Mouse (Mus musculus) embryonic facial prominence, embryonic 13.5 days (tissue): ENCODE measurements at regions not wholly inside any gene's neighbourhood (a gene's known extent, or its start where the extent isn't known, plus 50 kb on each side); places are given as distances from the start of the nearest gene placed in this dataset.

Source experiments
- ATAC-seq: fragments of 200-750 bp; cut with Nextera tagmentation; 2 replicates; pipeline ENCODE4 v1.8.0; 2017; ENCODE audit warnings: low read depth; ENCODE audit not compliant: insufficient number of reproducible peaks, insufficient read depth, low FRiP score, low TSS enrichment
- H3K27ac ChIP-seq: fragments of 300-500 bp; sonication (generic); 2 replicates; pipeline ENCODE4 v1.5.1; 2015; ENCODE audit warnings: moderate library complexity, mild to moderate bottlenecking, inconsistent platforms
- H3K27me3 ChIP-seq: fragments of 300-500 bp; sonication (generic); 2 replicates; pipeline ENCODE4 v1.6.1; 2015; ENCODE audit warnings: mild to moderate bottlenecking, inconsistent platforms
- H3K36me3 ChIP-seq: fragments of 300-500 bp; sonication (generic); 2 replicates; pipeline ENCODE4 v1.6.1; 2015; ENCODE audit warnings: mild to moderate bottlenecking, inconsistent platforms
- H3K4me1 ChIP-seq: fragments of 300-500 bp; sonication (generic); 2 replicates; pipeline ENCODE4 v1.6.1; 2015; ENCODE audit warnings: inconsistent platforms
- H3K4me2 ChIP-seq: fragments of 300-500 bp; sonication (generic); 2 replicates; pipeline ENCODE4 v1.6.1; 2015; ENCODE audit warnings: moderate library complexity, mild to moderate bottlenecking, inconsistent platforms
- H3K4me3 ChIP-seq: fragments of 300-500 bp; sonication (generic); 2 replicates; pipeline ENCODE4 v1.5.1; 2015; ENCODE audit warnings: mild to moderate bottlenecking, inconsistent platforms
- H3K9ac ChIP-seq: fragments of 300-500 bp; sonication (generic); 2 replicates; pipeline ENCODE4 v1.6.1; 2015; ENCODE audit warnings: mild to moderate bottlenecking, inconsistent platforms
- H3K9me3 ChIP-seq: fragments of 300-500 bp; sonication (generic); 2 replicates; pipeline ENCODE4 v1.6.1; 2016; ENCODE audit warnings: inconsistent platforms
- WGBS: fragments of 180-500 bp; shearing (Covaris S2); methylation state at CpG from one replicate; pipeline ENCODE4 v1.1.7; 2015; ENCODE audit warnings: mixed read lengths; 5-methylcytosine and 5-hydroxymethylcytosine counted together

- H3K27me3 ChIP-seq, result no peaks in the 10 kb centered on the region
These were observed 110.9 kb downstream of the Cenpc1 start for GRCm38 (mm10) chr5:85954526-85954925.

GRCm38 (mm10) chr5:85936667-85937314, 128.6 kb downstream of the Cenpc1 start:
- H3K4me3 ChIP-seq, result no peak overlapping the region
- 42% methylated on average over 8 of the region's 8 CpGs for WGBS
- H3K36me3 ChIP-seq, result no peaks in the 10 kb centered on the region
- H3K27me3 ChIP-seq, result no peaks in the 10 kb centered on the region
- H3K9me3 ChIP-seq, result no peaks in the 10 kb centered on the region
- H3K4me2 ChIP-seq, result no peak overlapping the region
- H3K27ac ChIP-seq, result no peak overlapping the region
- no peak for ATAC-seq
- H3K4me1 ChIP-seq, result no peaks in the 10 kb centered on the region
- H3K9ac ChIP-seq, result no peak overlapping the region

More at GRCm38 (mm10) chr5:85954526-85954925, 110.9 kb downstream of the Cenpc1 start:
- no peaks in the 10 kb centered on the region for H3K9me3 ChIP-seq
- no peak overlapping the region for H3K4me3 ChIP-seq
- H3K4me2 ChIP-seq, result no peak overlapping the region
- H3K27ac ChIP-seq, result no peak overlapping the region
- ATAC-seq, result no peak
- H3K36me3 ChIP-seq, result no peaks in the 10 kb centered on the region
- no peak overlapping the region for H3K9ac ChIP-seq
- H3K4me1 ChIP-seq, result no peaks in the 10 kb centered on the region

DNA sequence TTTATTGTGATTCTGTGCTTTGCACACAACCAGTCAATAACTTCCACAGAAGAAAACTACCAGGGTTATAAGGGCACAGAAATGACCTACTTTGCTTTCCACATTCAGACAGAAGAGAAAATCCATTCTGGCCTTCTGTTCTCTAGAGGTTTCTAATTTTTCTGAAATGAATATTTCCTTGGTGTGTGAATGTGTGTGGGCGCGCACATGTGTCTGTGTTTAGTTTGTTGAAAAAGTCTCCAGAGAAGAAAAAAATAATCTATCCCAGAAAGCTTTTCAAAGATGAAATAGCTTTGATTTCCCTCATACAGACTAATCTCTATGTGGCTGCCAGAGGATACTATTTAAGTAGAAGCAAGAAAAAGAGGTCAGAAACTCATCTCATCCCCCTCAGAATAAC, 147.1 kb downstream of the Cenpc1 start:
- Histone ChIP-seq H3K36me3 (no peaks in the 10 kb centered on the region), H3K4me3 (no peak overlapping the region), H3K9me3 (no peaks in the 10 kb centered on the region), H3K4me2 (no peak overlapping the region), H3K9ac (no peak overlapping the region), H3K4me1 (no peaks in the 10 kb centered on the region), H3K27me3 (no peaks in the 10 kb centered on the region), H3K27ac (no peak overlapping the region)
- ATAC-seq, result no peak
- WGBS, result 88% methylated on average over 2 of the region's 2 CpGs

DNA sequence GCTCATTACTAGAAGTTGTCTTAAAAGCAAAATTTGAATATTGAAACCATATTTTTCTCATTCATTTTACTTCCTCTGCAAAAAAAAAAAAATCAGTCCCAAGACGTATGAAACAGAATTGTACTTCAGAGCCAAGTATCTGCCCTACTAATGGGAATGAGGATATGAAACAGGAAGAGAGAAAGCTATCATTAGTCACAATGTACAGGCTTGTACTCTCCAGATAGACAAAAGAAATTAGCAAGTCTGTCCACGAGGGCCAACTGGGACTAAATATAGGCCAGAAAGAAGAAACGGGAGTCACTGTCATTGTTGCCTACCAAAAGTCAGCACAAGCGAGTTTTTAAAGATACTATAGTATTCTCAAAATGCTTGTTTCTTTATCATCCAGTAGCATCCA, 150.4 kb downstream of the Cenpc1 start:
- Histone ChIP-seq H3K27ac (no peak overlapping the region), H3K4me1 (no peaks in the 10 kb centered on the region), H3K27me3 (no peaks in the 10 kb centered on the region), H3K4me2 (no peak overlapping the region), H3K9ac (no peak overlapping the region), H3K36me3 (no peaks in the 10 kb centered on the region), H3K9me3 (no peaks in the 10 kb centered on the region), H3K4me3 (no peak overlapping the region)
- WGBS, result 67% methylated on average over 4 of the region's 4 CpGs
- ATAC-seq, result no peak

DNA sequence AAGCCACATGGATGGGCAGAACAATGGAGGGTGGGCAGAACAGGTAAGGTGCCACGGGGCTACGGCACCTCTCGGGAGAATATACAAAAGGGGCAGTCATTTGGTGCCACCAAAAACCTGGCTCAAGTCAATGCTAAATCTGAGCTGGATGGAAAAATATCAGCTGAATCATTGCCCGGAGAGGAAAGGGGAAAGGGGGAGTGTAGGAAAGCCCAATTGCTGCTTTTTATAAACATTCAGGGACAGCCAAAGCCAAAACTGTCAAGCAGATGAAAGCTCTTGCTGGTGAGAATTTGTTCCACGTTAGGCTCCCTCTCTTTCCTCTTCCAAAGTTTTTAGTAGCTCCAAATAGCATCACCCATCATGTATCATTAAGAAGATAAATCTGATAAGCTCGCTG, 168.9 kb downstream of the Cenpc1 start:
- H3K9ac ChIP-seq, result no peak overlapping the region

DNA sequence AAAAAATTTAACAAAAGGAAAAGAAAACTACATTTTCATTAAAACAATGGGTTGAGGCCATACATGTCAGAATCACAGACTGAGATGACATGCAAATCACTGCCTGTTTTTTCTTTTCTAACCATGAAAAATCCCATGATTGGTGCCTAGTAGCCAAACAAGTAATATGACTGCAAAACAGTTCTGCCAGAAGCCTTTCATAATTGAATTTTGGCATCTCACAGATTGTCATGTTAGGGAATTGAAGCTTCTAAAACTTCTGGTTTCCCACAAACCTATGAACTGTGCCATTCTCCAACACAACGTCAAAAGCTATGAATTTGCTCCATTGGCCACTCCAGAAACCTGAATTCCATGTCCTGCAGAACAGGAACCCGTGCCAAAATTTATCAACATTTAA, 169.6 kb downstream of the Cenpc1 start:
- H3K4me2 ChIP-seq, result no peak overlapping the region
- no peaks in the 10 kb centered on the region for H3K36me3 ChIP-seq
- 73% methylated on average over 2 of the region's 2 CpGs for WGBS
- H3K27ac ChIP-seq, result no peak overlapping the region
- no peaks in the 10 kb centered on the region for H3K27me3 ChIP-seq
- H3K9ac ChIP-seq, result no peak overlapping the region
- H3K4me1 ChIP-seq, result no peaks in the 10 kb centered on the region
- H3K9me3 ChIP-seq, result no peaks in the 10 kb centered on the region
- no peak for ATAC-seq
- H3K4me3 ChIP-seq, result no peak overlapping the region

More for the DNA sequence above, 168.9 kb downstream of the Cenpc1 start:
- no peak overlapping the region for H3K4me2 ChIP-seq
- H3K36me3 ChIP-seq, result no peaks in the 10 kb centered on the region
- ATAC-seq, result no peak
- no peaks in the 10 kb centered on the region for H3K27me3 ChIP-seq
- WGBS, result 68% methylated on average over 6 of the region's 6 CpGs
- no peaks in the 10 kb centered on the region for H3K9me3 ChIP-seq
- no peaks in the 10 kb centered on the region for H3K4me1 ChIP-seq
- no peak overlapping the region for H3K27ac ChIP-seq
- H3K4me3 ChIP-seq, result no peak overlapping the region

GRCm38 (mm10) chr5:85870311-85870710, 195.1 kb downstream of the Cenpc1 start:
- no peak for ATAC-seq
- Histone ChIP-seq H3K4me1 (no peaks in the 10 kb centered on the region), H3K36me3 (no peaks in the 10 kb centered on the region), H3K4me2 (no peak overlapping the region), H3K9ac (no peak overlapping the region), H3K27me3 (no peaks in the 10 kb centered on the region), H3K27ac (no peak overlapping the region), H3K9me3 (no peaks in the 10 kb centered on the region), H3K4me3 (no peak overlapping the region)
- 81% methylated on average over 8 of the region's 8 CpGs for WGBS

- H3K27ac ChIP-seq, result no peak overlapping the region
- H3K4me1 ChIP-seq, result no peaks in the 10 kb centered on the region
- no peaks in the 10 kb centered on the region for H3K36me3 ChIP-seq
- WGBS, result 83% methylated on average over 2 of the region's 2 CpGs
- no peak for ATAC-seq
- H3K9ac ChIP-seq, result no peak overlapping the region
- H3K4me3 ChIP-seq, result no peak overlapping the region
- H3K4me2 ChIP-seq, result no peak overlapping the region
- H3K27me3 ChIP-seq, result no peaks in the 10 kb centered on the region
- no peaks in the 10 kb centered on the region for H3K9me3 ChIP-seq
These were observed 232.8 kb downstream of the Cenpc1 start for GRCm38 (mm10) chr5:85832556-85832955.

GRCm38 (mm10) chr5:85795531-85796197, 269.7 kb downstream of the Cenpc1 start:
- WGBS, result 47% methylated on average over 14 of the region's 14 CpGs
- H3K36me3 ChIP-seq, result no peaks in the 10 kb centered on the region
- no peaks in the 10 kb centered on the region for H3K4me1 ChIP-seq
- H3K9ac ChIP-seq, result no peak overlapping the region
- no peaks in the 10 kb centered on the region for H3K27me3 ChIP-seq
- no peak overlapping the region for H3K27ac ChIP-seq
- no peak for ATAC-seq
- H3K4me3 ChIP-seq, result no peak overlapping the region
- H3K9me3 ChIP-seq, result no peaks in the 10 kb centered on the region
- H3K4me2 ChIP-seq, result no peak overlapping the region

DNA sequence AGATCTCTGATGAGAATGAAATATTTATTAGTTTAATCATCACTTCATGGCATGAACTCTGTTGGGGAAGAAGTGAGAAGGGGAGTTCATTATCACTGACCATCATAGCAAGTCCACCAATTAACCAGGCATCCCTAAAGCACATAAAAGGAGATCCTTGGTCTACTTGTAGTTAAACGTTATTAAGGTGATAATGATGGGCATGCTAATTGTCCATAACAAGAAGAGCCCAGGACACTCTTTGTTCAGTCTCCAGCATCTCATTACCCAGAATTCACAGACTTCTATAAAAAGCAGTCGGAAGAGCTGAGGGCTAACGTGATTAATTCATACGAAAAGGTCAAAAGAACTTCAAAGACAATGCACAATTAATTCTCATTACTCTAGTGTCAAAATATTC, 272.2 kb downstream of the Cenpc1 start:
- Histone ChIP-seq H3K9ac (no peak overlapping the region), H3K27me3 (no peaks in the 10 kb centered on the region), H3K4me3 (no peak overlapping the region), H3K4me2 (no peak overlapping the region), H3K27ac (no peak overlapping the region), H3K36me3 (no peaks in the 10 kb centered on the region), H3K9me3 (no peaks in the 10 kb centered on the region), H3K4me1 (no peaks in the 10 kb centered on the region)
- WGBS, result 84% methylated on average over 4 of the region's 4 CpGs
- no peak for ATAC-seq

DNA sequence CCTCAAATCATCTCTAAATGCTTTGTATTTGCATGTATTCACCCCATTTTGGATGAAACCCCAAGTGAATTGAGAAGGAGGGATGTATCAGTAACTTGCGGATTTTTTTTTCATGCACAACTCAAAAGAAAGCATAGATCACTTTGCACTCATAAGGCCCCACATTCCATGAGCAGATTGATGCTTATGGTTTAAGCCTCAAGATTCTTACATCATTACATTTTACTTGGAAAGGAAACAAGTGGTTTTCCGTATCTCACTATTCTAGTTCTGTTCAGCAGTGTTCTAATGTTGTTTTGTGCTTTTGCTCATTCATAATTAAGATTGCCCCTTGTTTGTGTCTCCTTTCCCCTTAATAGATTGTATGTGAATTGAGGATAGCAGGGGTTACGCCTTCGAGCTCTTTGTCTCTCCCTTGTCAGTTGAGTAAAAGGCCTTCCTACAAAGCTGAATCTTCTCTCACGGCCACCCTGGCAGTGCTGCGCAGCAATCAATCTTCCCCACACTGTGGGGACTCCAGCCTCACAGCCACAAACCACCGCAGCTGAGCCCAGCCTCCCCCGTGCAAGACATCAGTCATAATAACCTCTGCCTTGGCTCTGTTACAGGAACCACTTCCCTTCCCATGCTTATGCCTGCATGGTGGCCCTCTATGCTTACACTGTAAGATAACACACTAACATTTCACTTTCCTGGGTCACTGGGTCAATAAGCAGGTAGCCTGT, 284.5 kb downstream of the Cenpc1 start:
- no peaks in the 10 kb centered on the region for H3K36me3 ChIP-seq
- no peak overlapping the region for H3K4me2 ChIP-seq
- WGBS, result 61% methylated on average over 8 of the region's 8 CpGs
- no peak overlapping the region for H3K27ac ChIP-seq
- H3K4me3 ChIP-seq, result no peak overlapping the region
- no peaks in the 10 kb centered on the region for H3K9me3 ChIP-seq
- H3K4me1 ChIP-seq, result no peaks in the 10 kb centered on the region
- no peak overlapping the region for H3K9ac ChIP-seq
- no peaks in the 10 kb centered on the region for H3K27me3 ChIP-seq
- ATAC-seq, result no peak

GRCm38 (mm10) chr5:85780017-85780416, 285.4 kb downstream of the Cenpc1 start:
- Histone ChIP-seq H3K27ac (no peak overlapping the region), H3K9ac (no peak overlapping the region), H3K36me3 (no peaks in the 10 kb centered on the region), H3K4me3 (no peak overlapping the region), H3K4me2 (no peak overlapping the region), H3K9me3 (no peaks in the 10 kb centered on the region), H3K27me3 (no peaks in the 10 kb centered on the region), H3K4me1 (no peaks in the 10 kb centered on the region)
- no peak for ATAC-seq
- 60% methylated on average over 5 of the region's 5 CpGs for WGBS
